Mouse (Mus musculus) stomach, embryonic 16.5 days (tissue): ENCODE measurements around the gene Hccs. TPM values are rescaled to one million over a fixed set of nuclear protein-coding genes. Genes with fewer than 3 reads are reported as not detected.
A peak's percentile ranks its signal among the peaks of the same experiment; 100 is the strongest.

Experiments
- ATAC-seq: fragments of 200-750 bp; cut with Nextera tagmentation; 2 replicates; pipeline ENCODE4 v1.8.0; 2017; ENCODE audit warnings: moderate number of reproducible peaks, moderate TSS enrichment; ENCODE audit not compliant: insufficient read depth, low FRiP score
- H3K27ac ChIP-seq: fragments of 300-500 bp; sonication (generic); 2 replicates; pipeline ENCODE4 v1.5.1; 2014; ENCODE audit warnings: low read length
- H3K27me3 ChIP-seq: fragments of 300-500 bp; sonication (generic); 2 replicates; pipeline ENCODE4 v1.6.1; 2014; ENCODE audit warnings: low read length, control low read depth, mixed read lengths; ENCODE audit not compliant: control insufficient read depth, insufficient read depth
- H3K36me3 ChIP-seq: fragments of 300-500 bp; sonication (generic); 2 replicates; pipeline ENCODE4 v1.6.1; 2014; ENCODE audit warnings: low read length; ENCODE audit not compliant: control insufficient read depth, insufficient read depth
- H3K4me1 ChIP-seq: fragments of 300-500 bp; sonication (generic); 2 replicates; pipeline ENCODE4 v1.6.1; 2014; ENCODE audit warnings: low read length, control low read depth, mixed read lengths; ENCODE audit not compliant: control insufficient read depth, insufficient read depth
- H3K4me2 ChIP-seq: fragments of 300-500 bp; sonication (generic); 2 replicates; pipeline ENCODE4 v1.6.1; 2014; ENCODE audit warnings: low read depth, low read length, mixed read lengths
- H3K4me3 ChIP-seq: fragments of 300-500 bp; sonication (generic); replicated peaks from 2 replicates; pipeline ENCODE4 v1.5.1; 2014; ENCODE audit warnings: mild to moderate bottlenecking, low read length
- H3K9ac ChIP-seq: fragments of 300-500 bp; sonication (generic); 2 replicates; pipeline ENCODE4 v1.6.1; 2014; ENCODE audit warnings: low read length
- H3K9me3 ChIP-seq: fragments of 300-500 bp; sonication (generic); replicated peaks from 2 replicates; pipeline ENCODE4 v1.6.1; 2016; ENCODE audit warnings: low read length, control low read depth; ENCODE audit not compliant: control insufficient read depth
- WGBS: fragments of 180-500 bp; shearing (Covaris S2); extraction: QIAGEN DNeasy Blood & Tissue Kit; methylation state at CpG from one replicate; pipeline ENCODE4 v1.1.7; 2014; 5-methylcytosine and 5-hydroxymethylcytosine counted together
- polyA plus RNA-seq: library from polyadenylated mRNA; unstranded; fragments of >200 nt; fragmentation: Nextera tagmentation; extraction: Ambion mirVana; gene quantifications from 2 replicates; pipeline ENCODE4 v1.2.1, GENCODE M21; 2015

The Hccs gene
- polyA plus RNA-seq, 1 experiment from 2014 or later: 24.7 TPM

DNA sequence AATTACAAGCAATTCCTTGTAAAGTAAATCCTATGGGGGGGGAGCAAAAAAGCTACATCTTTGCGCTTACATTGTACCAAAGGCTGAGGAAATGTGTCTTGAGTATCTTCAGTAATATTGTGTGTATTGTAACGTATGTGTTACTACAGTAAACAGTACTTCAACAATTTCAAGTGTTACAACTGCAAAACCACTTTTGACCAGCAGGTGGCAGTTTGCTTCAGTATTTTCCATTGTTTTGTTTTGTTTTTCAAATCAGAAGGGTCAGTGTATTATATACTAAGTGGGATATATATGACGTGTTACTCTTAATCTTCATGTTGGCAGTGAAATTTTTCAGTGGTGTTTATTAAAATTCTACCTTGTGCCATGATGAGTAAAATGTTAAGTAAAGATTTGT, 16.2 kb downstream of the Hccs start:
- 45% methylated on average over 3 of the region's 3 CpGs for WGBS
- H3K36me3 ChIP-seq: no peaks in the 10 kb centered on the region
- H3K9ac ChIP-seq: no peak overlapping the region
- no peaks in the 10 kb centered on the region for H3K4me1 ChIP-seq
- no peak overlapping the region for H3K4me3 ChIP-seq
- no peak overlapping the region for H3K27ac ChIP-seq
- ATAC-seq: no peak
- no peaks in the 10 kb centered on the region for H3K9me3 ChIP-seq
- no peak overlapping the region for H3K4me2 ChIP-seq
- H3K27me3 ChIP-seq: no peaks in the 10 kb centered on the region

DNA sequence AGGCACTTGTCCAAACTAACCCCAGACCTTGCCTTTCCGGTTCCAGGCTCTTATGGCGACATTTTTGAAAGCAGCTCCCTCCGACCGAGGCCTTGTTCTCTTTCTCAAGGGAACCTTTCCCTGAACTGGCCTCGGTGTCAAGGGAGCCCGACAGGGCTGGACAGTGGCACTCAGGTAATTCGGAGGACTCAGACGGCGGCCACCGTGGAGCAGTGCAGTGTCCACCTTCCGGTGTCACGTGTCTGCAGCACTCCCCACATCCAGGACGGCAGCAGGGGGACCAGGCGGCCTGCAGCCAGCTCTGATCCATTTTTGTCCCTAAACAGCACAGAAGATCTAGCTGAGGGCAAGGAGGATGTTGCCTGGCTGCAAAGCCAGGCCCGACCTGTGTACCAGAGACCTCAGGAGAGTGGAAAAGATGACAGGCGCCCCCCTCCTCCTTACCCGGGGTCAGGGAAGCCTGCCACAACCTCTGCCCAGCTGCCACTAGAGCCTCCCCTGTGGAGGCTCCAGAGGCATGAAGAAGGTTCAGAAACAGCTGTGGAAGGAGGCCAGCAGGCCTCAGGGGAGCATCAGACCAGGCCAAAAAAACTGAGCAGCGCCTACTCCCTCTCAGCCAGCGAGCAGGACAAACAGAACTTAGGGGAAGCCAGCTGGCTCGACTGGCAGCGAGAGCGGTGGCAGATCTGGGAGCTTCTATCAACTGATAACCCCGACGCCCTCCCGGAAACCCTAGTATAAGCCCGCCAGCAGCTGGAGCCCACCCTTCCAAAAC, 17.7 kb downstream of the Hccs start:
- no peak for ATAC-seq
- H3K4me2 ChIP-seq: no peak overlapping the region
- no peak overlapping the region for H3K4me3 ChIP-seq
- no peaks in the 10 kb centered on the region for H3K4me1 ChIP-seq
- H3K36me3 ChIP-seq: no peaks in the 10 kb centered on the region
- H3K9ac ChIP-seq: no peak overlapping the region
- no peaks in the 10 kb centered on the region for H3K9me3 ChIP-seq
- no peak overlapping the region for H3K27ac ChIP-seq
- WGBS: 61% methylated on average over 26 of the region's 26 CpGs
- H3K27me3 ChIP-seq: no peaks in the 10 kb centered on the region

DNA sequence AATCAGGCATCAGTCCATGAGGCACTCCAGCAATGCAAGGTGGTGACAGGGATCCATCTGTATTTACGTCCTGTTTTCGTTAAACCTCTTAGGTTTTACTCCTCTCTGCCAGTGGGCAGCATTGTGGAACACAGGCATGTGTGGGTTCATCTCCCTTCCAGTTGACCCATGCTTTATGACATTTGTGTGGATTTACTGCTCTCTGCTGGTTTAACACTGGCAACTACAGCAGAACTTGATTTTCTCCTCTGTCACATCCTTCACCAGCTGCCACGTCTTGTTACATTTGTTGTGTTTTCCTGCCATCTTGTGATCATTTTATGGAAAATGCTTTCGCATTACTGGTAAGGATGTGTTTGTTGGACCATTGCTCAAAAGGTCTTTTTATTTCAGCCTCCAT, 20.6 kb downstream of the Hccs start:
- no peak overlapping the region for H3K4me3 ChIP-seq
- no peak overlapping the region for H3K4me2 ChIP-seq
- no peaks in the 10 kb centered on the region for H3K27me3 ChIP-seq
- ATAC-seq: no peak
- no peaks in the 10 kb centered on the region for H3K4me1 ChIP-seq
- no peaks in the 10 kb centered on the region for H3K9me3 ChIP-seq
- WGBS: 68% methylated on average over 4 of the region's 4 CpGs
- H3K36me3 ChIP-seq: no peaks in the 10 kb centered on the region
- H3K9ac ChIP-seq: no peak overlapping the region
- no peak overlapping the region for H3K27ac ChIP-seq

DNA sequence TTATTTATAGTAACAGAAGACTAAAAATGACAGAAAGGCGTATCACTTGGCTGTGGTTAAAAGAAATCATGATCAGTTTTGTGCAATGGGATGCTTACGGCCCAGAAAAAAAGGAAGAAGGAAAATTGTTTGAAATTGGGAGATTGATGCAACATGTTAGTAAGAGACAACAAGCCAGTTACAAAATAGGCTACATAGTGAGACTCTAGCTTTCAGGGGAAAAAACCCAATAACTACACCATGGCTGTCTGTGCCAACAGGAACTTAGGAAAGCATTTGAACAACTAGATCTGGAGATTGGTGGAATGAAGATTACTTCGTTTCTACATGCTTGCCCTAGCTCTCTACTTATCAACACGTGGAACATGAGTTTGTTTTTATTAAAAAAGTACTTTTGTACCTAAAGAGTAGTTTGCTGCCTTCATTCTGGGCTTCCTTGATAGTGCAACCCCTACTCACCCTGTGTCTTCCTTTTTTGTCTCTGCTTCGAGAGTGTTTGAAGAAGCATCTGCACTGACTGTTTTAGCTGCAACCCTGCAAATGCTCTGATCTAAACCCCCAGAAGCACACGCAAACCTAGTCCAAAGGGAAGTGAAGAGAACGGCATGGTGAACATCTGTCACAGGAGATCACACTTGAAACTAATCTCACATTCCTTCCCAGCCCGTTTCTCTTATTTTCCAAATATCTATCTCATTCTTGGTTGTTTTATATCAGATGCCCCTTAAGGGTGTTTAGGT, 56.6 kb downstream of the Hccs start:
- Histone ChIP-seq H3K27ac (no peak overlapping the region), H3K9me3 (no peaks in the 10 kb centered on the region), H3K9ac (no peak overlapping the region), H3K36me3 (no peaks in the 10 kb centered on the region), H3K4me1 (no peaks in the 10 kb centered on the region), H3K27me3 (0 out of 2 replicates have a peak, but pooled peaks cover 3% of the 10 kb centered on the region), H3K4me3 (no peak overlapping the region), H3K4me2 (no peak overlapping the region)
- 63% methylated on average over 8 of the region's 8 CpGs for WGBS
- ATAC-seq: no peak

- Histone ChIP-seq H3K9me3 (no peaks in the 10 kb centered on the region), H3K27ac (no peak overlapping the region), H3K4me2 (no peak overlapping the region), H3K27me3 (0 out of 2 replicates have a peak, but pooled peaks cover 3% of the 10 kb centered on the region), H3K4me1 (no peaks in the 10 kb centered on the region), H3K36me3 (no peaks in the 10 kb centered on the region), H3K9ac (no peak overlapping the region), H3K4me3 (no peak overlapping the region)
- WGBS: 53% methylated on average over 2 of the region's 2 CpGs
- ATAC-seq: no peak; the same call in 1 of the 2 replicates
These were observed 58.0 kb downstream of the Hccs start for GRCm38 (mm10) chrX:169262212-169262611.

DNA sequence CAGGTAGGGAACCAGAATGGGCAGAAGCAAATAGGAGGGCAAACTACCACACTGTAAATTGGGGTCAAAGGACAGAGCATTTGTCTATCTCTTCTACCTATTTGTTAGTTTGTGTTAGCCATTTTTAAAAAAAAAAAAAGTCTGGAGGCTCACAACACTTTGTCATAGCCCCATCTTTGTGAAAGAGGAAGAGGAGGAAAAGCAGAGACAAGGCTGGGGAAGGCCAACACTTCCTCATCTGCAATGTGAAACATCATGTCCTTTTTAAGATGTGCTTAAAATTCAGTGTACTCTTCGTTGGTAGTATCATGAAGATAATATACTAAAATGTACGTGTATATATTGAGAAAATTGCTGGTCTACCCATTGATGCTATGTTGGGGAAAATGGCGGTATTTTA, 59.1 kb downstream of the Hccs start:
- H3K36me3 ChIP-seq: no peaks in the 10 kb centered on the region
- peaks cover 3% of the 10 kb centered on the region; the same call in 1 of the 2 replicates for H3K27me3 ChIP-seq
- 82% methylated on average over 3 of the region's 3 CpGs for WGBS
- H3K4me3 ChIP-seq: no peak overlapping the region
- no peaks in the 10 kb centered on the region for H3K4me1 ChIP-seq
- H3K27ac ChIP-seq: no peak overlapping the region
- no peak overlapping the region for H3K9ac ChIP-seq
- H3K9me3 ChIP-seq: no peaks in the 10 kb centered on the region
- H3K4me2 ChIP-seq: no peak overlapping the region
- ATAC-seq: no peak

GRCm38 (mm10) chrX:169256741-169257140, 63.4 kb downstream of the Hccs start:
- Histone ChIP-seq H3K27me3 (no peaks in the 10 kb centered on the region; the same call in 1 of the 2 replicates), H3K27ac (no peak overlapping the region), H3K4me3 (no peak overlapping the region), H3K36me3 (no peaks in the 10 kb centered on the region), H3K9ac (no peak overlapping the region), H3K4me1 (no peaks in the 10 kb centered on the region), H3K4me2 (no peak overlapping the region), H3K9me3 (no peaks in the 10 kb centered on the region)
- no peak for ATAC-seq

GRCm38 (mm10) chrX:169255915-169256314, 64.3 kb downstream of the Hccs start:
- Histone ChIP-seq H3K4me1 (no peaks in the 10 kb centered on the region), H3K27ac (no peak overlapping the region), H3K27me3 (no peaks in the 10 kb centered on the region; the same call in 1 of the 2 replicates), H3K4me2 (no peak overlapping the region), H3K9me3 (no peaks in the 10 kb centered on the region), H3K4me3 (no peak overlapping the region), H3K36me3 (no peaks in the 10 kb centered on the region), H3K9ac (no peak overlapping the region)
- ATAC-seq: no peak
- 82% methylated on average over 1 of the region's 1 CpGs for WGBS

DNA sequence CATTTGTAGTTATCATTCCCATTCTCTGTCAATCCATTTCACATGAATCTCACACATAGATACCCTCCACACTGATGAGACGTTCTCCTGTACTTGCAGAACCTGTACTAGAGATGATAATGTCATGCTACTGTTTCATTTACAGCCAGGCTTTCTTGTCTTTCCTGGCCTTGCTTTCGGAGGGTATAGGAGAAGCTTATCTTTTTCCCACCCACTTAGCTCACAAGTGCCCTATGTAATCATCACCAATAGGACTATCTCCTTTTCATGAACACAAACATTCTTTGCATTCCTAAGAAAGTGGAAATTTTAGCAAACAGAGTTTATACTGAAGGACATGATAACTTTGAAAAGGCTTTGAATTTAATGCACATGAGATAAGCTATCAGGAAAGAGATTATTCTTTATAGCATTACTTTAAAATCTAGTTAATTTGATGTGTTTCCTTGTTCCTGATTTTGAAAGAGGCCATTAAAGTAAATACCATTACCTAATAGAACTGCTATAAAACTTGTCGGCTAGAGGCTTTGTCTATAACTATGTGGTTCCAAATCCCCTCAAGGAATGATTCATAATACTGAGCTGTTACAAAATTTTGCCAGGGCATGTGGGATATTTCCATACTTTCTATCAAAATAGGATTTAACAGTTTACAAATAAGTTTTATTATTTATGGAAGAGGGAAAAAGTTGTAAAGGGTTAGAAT, 97.7 kb downstream of the Hccs start:
- WGBS: 42% methylated on average over 3 of the region's 3 CpGs

More for the DNA sequence above, 97.7 kb downstream of the Hccs start:
- Histone ChIP-seq H3K4me3 (no peak overlapping the region), H3K27me3 (no peaks in the 10 kb centered on the region), H3K4me1 (no peaks in the 10 kb centered on the region), H3K9me3 (no peaks in the 10 kb centered on the region), H3K9ac (no peak overlapping the region), H3K36me3 (no peaks in the 10 kb centered on the region), H3K4me2 (no peak overlapping the region), H3K27ac (no peak overlapping the region)
- 0 out of 2 replicates have a peak, but pooled peaks have one; percentile 44 for ATAC-seq
